Mouse (Mus musculus) right cerebral cortex, adult 2 months (tissue): Measurements from ENCODE around the gene Trappc2.
A peak's percentile ranks its signal among the peaks of the same experiment; 100 is the strongest.

ENCODE experiments used
- DNase-seq, 2 experiments: peaks; one replicate each; pipeline ENCODE4 v3.0.0; 2021 to 2022; ENCODE audit warnings: low spot score in 2 of 2

The Trappc2 gene

GRCm38 (mm10) chrX:166440036-166440615 is at the start of gene Trappc2:
Trappc2 (plus strand) TSS chrX:166440574.
- DNase-seq = peak in 1 of 2 experiments; percentile 31

GRCm38 (mm10) chrX:166393753-166394152 is 46.6 kb upstream of the Trappc2 start:
- DNase-seq = no peak

GRCm38 (mm10) chrX:166407865-166408264 is 32.5 kb upstream of the Trappc2 start:
- no peak for DNase-seq

- DNase-seq = peak; percentile 41 to 42
Observed at GRCm38 (mm10) chrX:166416196-166416595, 24.2 kb upstream of the Trappc2 start.

GRCm38 (mm10) chrX:166434812-166435211 is 5.6 kb upstream of the Trappc2 start:
- DNase-seq = no peak

- DNase-seq = peak; percentile 81 to 88
Observed at GRCm38 (mm10) chrX:166440616-166441063, 266 bp downstream of the Trappc2 start, which contains the start of gene Ofd1. Ofd1 (minus strand) TSS chrX:166440704.

GRCm38 (mm10) chrX:166444552-166444951 is 4.2 kb downstream of the Trappc2 start:
- no peak for DNase-seq

- no peak for DNase-seq
Observed at GRCm38 (mm10) chrX:166453532-166453931, 13.2 kb downstream of the Trappc2 start.

GRCm38 (mm10) chrX:166454331-166454730 is 14.0 kb downstream of the Trappc2 start:
- DNase-seq = no peak

- no peak for DNase-seq
Observed at GRCm38 (mm10) chrX:166455525-166455924, 15.2 kb downstream of the Trappc2 start.

- no peak for DNase-seq
Observed at GRCm38 (mm10) chrX:166468321-166468720, 27.9 kb downstream of the Trappc2 start.

GRCm38 (mm10) chrX:166472612-166473011 is 32.2 kb downstream of the Trappc2 start:
- no peak for DNase-seq

- no peak for DNase-seq
Observed at GRCm38 (mm10) chrX:166477393-166477792, 37.0 kb downstream of the Trappc2 start.

- DNase-seq = no peak
Observed at GRCm38 (mm10) chrX:166478631-166479364, 38.4 kb downstream of the Trappc2 start.

GRCm38 (mm10) chrX:166479365-166479983 is 39.1 kb downstream of the Trappc2 start, which contains the start of gene Rab9:
Rab9 (minus strand) TSS chrX:166479867.
- DNase-seq = peak; percentile 81 to 85

GRCm38 (mm10) chrX:166495052-166495451 is 54.7 kb downstream of the Trappc2 start:
- DNase-seq = no peak

- DNase-seq = no peak
Observed at GRCm38 (mm10) chrX:166497771-166498170, 57.4 kb downstream of the Trappc2 start.

GRCm38 (mm10) chrX:166499496-166500190 is 59.3 kb downstream of the Trappc2 start:
- no peak for DNase-seq
